Mouse (Mus musculus): ENCODE measurements around the gene Ripk1. TPM values are rescaled to one million over a fixed set of nuclear protein-coding genes. Genes with fewer than 3 reads are reported as not detected.
A peak's percentile ranks its signal among the peaks of the same experiment; 100 is the strongest.

The Ripk1 gene
- total RNA-seq (2014; rRNA removed): 21.6 and 27.0 TPM in 2 replicates
- 5.1 and 5.9 TPM in 2 replicates for polyA plus RNA-seq (2012; rRNA removed)

- peaks cover 9% of the 10 kb centered on the region for H3K4me1 ChIP-seq (ENCODE audit: control insufficient read depth, insufficient read depth, low read length)
- TF ChIP-seq CTCF (IDR thresholded peaks at IDR 0.05; ENCODE audit: low read depth, low read length) (peak; percentile 63), POLR2A (IDR thresholded peaks at IDR 0.05; ENCODE audit: extremely low read depth, insufficient read depth, low read length) (peak; percentile 89)
- peaks cover 17% of the 10 kb centered on the region; the same call in 1 of the 2 replicates for H3K79me2 ChIP-seq (ENCODE audit: control insufficient read depth, insufficient read depth, low read length)
- H3K36me3 ChIP-seq (ENCODE audit: control insufficient read depth, insufficient read depth, low read length): no peaks in the 10 kb centered on the region
- peak within 1 kb of the TSS; percentile 98 for H3K4me3 ChIP-seq (ENCODE audit: insufficient read depth, low read depth, low read length)
- DNase-seq (ENCODE audit: extremely low read depth, low read depth, low spot score): peak; percentile 79
- peak within 1 kb of the TSS; percentile 99 for H3K9ac ChIP-seq (ENCODE audit: low read depth, low read length)
- under 1% methylated on average over 90 of the region's 92 CpGs for WGBS
- no peaks in the 10 kb centered on the region for H3K27me3 ChIP-seq (ENCODE audit: control insufficient read depth, insufficient read depth, low read length)
- H3K27ac ChIP-seq (replicated peaks; ENCODE audit: insufficient read depth, low read depth, low read length): peak within 1 kb of the TSS; percentile 98
These were observed at the start of gene Ripk1, which contains the start of gene Serpinb6a for GRCm38 (mm10) chr13:34002058-34003006. Gene Ripk1 (plus strand): TSS chr13:34002363. Gene Serpinb6a (minus strand): TSS chr13:34002794.

- TF ChIP-seq POLR2A (IDR thresholded peaks at IDR 0.05; ENCODE audit: extremely low read depth, insufficient read depth, low read length): no peak
- peaks cover 3% of the 10 kb centered on the region; the same call in 1 of the 2 replicates for H3K4me1 ChIP-seq (ENCODE audit: control insufficient read depth, insufficient read depth, low read length)
- 88% methylated on average over 2 of the region's 2 CpGs for WGBS
- H3K9ac ChIP-seq (ENCODE audit: low read depth, low read length): no peak overlapping the region
- no peaks in the 10 kb centered on the region for H3K79me2 ChIP-seq (ENCODE audit: control insufficient read depth, insufficient read depth, low read length)
- DNase-seq (ENCODE audit: extremely low read depth, low read depth, low spot score): no peak
- no peak overlapping the region for H3K27ac ChIP-seq (replicated peaks; ENCODE audit: insufficient read depth, low read depth, low read length)
- no peaks in the 10 kb centered on the region for H3K36me3 ChIP-seq (ENCODE audit: control insufficient read depth, insufficient read depth, low read length)
- H3K4me3 ChIP-seq (ENCODE audit: insufficient read depth, low read depth, low read length): no peak overlapping the region
- H3K27me3 ChIP-seq (ENCODE audit: control insufficient read depth, insufficient read depth, low read length): no peaks in the 10 kb centered on the region
These were observed 49.2 kb upstream of the Ripk1 start for GRCm38 (mm10) chr13:33952947-33953346.

GRCm38 (mm10) chr13:33956571-33957421 lies 45.4 kb upstream of the Ripk1 start:
- H3K4me3 ChIP-seq (ENCODE audit: insufficient read depth, low read depth, low read length): no peak overlapping the region

GRCm38 (mm10) chr13:33959771-33960170 lies 42.4 kb upstream of the Ripk1 start:
- no peaks in the 10 kb centered on the region for H3K27me3 ChIP-seq (ENCODE audit: control insufficient read depth, insufficient read depth, low read length)
- no peak overlapping the region for H3K9ac ChIP-seq (ENCODE audit: low read depth, low read length)
- peaks cover 6% of the 10 kb centered on the region; the same call in 1 of the 2 replicates for H3K4me1 ChIP-seq (ENCODE audit: control insufficient read depth, insufficient read depth, low read length)
- H3K27ac ChIP-seq (replicated peaks; ENCODE audit: insufficient read depth, low read depth, low read length): no peak overlapping the region
- no peak for DNase-seq (ENCODE audit: extremely low read depth, low read depth, low spot score)
- 87% methylated on average over 2 of the region's 2 CpGs for WGBS
- no peak overlapping the region for H3K4me3 ChIP-seq (ENCODE audit: insufficient read depth, low read depth, low read length)
- H3K36me3 ChIP-seq (ENCODE audit: control insufficient read depth, insufficient read depth, low read length): no peaks in the 10 kb centered on the region
- H3K79me2 ChIP-seq (ENCODE audit: control insufficient read depth, insufficient read depth, low read length): no peaks in the 10 kb centered on the region
- TF ChIP-seq CTCF (IDR thresholded peaks at IDR 0.05; ENCODE audit: low read depth, low read length) (no peak), POLR2A (IDR thresholded peaks at IDR 0.05; ENCODE audit: extremely low read depth, insufficient read depth, low read length) (no peak)

More at GRCm38 (mm10) chr13:33956571-33957421, 45.4 kb upstream of the Ripk1 start:
- TF ChIP-seq POLR2A (IDR thresholded peaks at IDR 0.05; ENCODE audit: extremely low read depth, insufficient read depth, low read length) (no peak), CTCF (IDR thresholded peaks at IDR 0.05; ENCODE audit: low read depth, low read length) (peak; percentile 45)
- Histone ChIP-seq H3K4me1 (ENCODE audit: control insufficient read depth, insufficient read depth, low read length) (peaks cover 6% of the 10 kb centered on the region; the same call in 1 of the 2 replicates), H3K27me3 (ENCODE audit: control insufficient read depth, insufficient read depth, low read length) (no peaks in the 10 kb centered on the region), H3K9ac (ENCODE audit: low read depth, low read length) (no peak overlapping the region), H3K79me2 (ENCODE audit: control insufficient read depth, insufficient read depth, low read length) (no peaks in the 10 kb centered on the region), H3K36me3 (ENCODE audit: control insufficient read depth, insufficient read depth, low read length) (no peaks in the 10 kb centered on the region), H3K27ac (replicated peaks; ENCODE audit: insufficient read depth, low read depth, low read length) (peak overlapping the region; percentile 64; the same call in 1 of the 2 replicates)
- peak; percentile 54 for DNase-seq (ENCODE audit: extremely low read depth, low read depth, low spot score)
- 35% methylated on average over 6 of the region's 6 CpGs for WGBS

GRCm38 (mm10) chr13:33964206-33965046 lies 37.7 kb upstream of the Ripk1 start, which contains the start of gene Nqo2:
Gene Nqo2 (plus strand): TSS chr13:33964687.
- Histone ChIP-seq H3K4me1 (ENCODE audit: control insufficient read depth, insufficient read depth, low read length) (peaks cover 10% of the 10 kb centered on the region), H3K4me3 (ENCODE audit: insufficient read depth, low read depth, low read length) (peak within 1 kb of the TSS; percentile 68), H3K36me3 (ENCODE audit: control insufficient read depth, insufficient read depth, low read length) (peaks cover 9% of the 10 kb centered on the region), H3K79me2 (ENCODE audit: control insufficient read depth, insufficient read depth, low read length) (peaks cover 8% of the 10 kb centered on the region; the same call in 1 of the 2 replicates), H3K27me3 (ENCODE audit: control insufficient read depth, insufficient read depth, low read length) (no peaks in the 10 kb centered on the region), H3K27ac (replicated peaks; ENCODE audit: insufficient read depth, low read depth, low read length) (peak within 1 kb of the TSS; percentile 85), H3K9ac (ENCODE audit: low read depth, low read length) (peak within 1 kb of the TSS; percentile 65)
- TF ChIP-seq POLR2A (IDR thresholded peaks at IDR 0.05; ENCODE audit: extremely low read depth, insufficient read depth, low read length) (peak; percentile 57; the same call in 1 of the 2 replicates), CTCF (IDR thresholded peaks at IDR 0.05; ENCODE audit: low read depth, low read length) (no peak)
- DNase-seq (ENCODE audit: extremely low read depth, low read depth, low spot score): peak; percentile 94
- WGBS: under 1% methylated on average over 22 of the region's 22 CpGs
